Mouse (Mus musculus): ENCODE measurements at regions not wholly inside any gene's neighbourhood (a gene's known extent, or its start where the extent isn't known, plus 50 kb on each side); places are given as distances from the start of the nearest gene placed in this dataset.

DNA sequence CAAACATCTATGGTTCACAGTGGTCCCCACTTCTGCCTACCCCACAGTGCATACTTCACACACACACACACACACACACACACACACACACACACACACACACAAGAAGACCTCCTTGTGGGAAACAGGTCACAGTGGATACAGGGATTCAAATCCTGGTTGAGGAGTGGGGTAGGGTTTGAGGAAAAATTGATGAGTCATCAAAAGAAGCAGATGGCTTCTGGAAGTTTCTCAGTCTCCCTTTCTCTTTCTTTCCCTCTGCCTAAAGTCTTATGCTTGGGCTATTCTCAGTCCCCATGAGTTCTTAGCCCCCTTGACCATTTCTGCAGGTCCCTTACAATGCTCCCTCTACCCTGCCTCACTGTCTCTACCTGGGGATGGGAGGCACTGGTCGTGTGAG is 56.4 kb downstream of the Rassf10 start:
- no peak for DNase-seq (ENCODE audit: low spot score in 2 of 2)

DNA sequence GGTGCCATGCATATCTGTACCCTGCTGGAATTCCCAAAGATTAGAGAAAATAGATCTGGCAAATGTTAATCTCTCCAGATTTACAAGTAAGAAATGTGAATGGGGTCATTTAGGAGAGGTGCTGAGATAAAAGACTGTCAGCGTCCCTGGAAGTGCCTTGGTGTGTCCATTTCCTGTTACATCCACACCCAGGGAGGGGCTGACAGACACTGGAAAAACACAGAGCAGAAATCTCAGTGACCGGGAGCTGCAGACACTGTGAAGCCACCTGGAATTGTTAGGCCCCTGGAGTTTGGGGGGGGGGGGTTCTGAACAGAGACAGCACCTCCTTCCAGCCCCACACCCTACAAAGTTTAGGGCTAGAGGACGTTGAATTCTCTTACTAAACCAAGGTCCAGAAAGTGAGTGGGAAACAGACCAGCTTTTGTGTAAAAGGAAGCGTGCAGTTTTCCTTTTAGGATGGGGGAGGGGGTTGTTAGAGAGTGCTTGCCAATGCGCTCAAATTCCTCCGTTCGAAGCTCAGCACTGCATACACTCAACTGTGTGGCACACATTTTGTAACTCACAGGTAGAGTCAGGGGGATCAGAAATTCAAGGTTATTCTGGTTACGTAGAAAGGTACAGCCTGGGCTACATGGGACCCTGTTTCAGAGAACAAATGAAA is 63.5 kb downstream of the Rassf10 start:
- DNase-seq (ENCODE audit: low spot score in 2 of 2): peak in 1 of 2 experiments; percentile 10

DNA sequence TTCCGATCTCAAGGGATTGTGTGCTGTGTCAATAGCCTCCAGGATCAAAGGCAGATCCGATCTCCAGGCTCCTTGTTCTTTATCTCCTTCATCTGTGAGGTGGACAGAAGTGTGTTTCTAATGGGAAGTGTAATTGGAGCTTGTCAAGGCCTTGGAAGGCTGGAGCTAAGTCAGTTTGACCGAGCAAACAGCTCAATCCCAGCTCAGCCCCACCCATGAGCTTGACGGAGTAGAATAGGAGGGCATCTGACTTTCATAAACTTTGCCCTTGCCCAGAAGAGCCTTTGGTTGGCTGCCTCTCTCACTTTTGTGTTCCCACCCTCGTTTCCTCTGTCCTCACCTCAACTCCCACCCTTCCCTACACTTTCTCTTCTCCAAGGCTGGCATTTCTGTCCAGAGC is 67.7 kb downstream of the Rassf10 start:
- DNase-seq (ENCODE audit: low spot score in 2 of 2): no peak

DNA sequence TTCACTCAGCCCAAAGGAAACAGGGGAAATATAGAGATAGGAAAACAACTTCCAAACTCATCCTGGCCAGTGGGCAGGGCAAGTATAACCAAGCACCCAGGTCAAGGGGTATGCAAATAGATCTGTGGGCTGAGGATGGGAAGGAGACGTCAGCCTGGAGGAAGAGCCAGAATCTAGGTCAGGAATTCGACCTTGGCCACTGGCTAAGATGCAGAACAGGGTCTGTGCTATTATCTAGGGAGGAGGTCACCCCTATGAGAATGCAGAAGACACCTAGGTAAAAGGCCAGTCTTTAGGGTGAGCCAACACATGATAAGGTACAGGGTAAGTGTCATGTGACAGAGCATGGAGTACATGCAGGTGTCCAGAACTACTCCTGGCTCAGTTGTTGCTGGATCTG is 68.8 kb downstream of the Rassf10 start:
- no peak for DNase-seq (ENCODE audit: low spot score in 2 of 2)

DNA sequence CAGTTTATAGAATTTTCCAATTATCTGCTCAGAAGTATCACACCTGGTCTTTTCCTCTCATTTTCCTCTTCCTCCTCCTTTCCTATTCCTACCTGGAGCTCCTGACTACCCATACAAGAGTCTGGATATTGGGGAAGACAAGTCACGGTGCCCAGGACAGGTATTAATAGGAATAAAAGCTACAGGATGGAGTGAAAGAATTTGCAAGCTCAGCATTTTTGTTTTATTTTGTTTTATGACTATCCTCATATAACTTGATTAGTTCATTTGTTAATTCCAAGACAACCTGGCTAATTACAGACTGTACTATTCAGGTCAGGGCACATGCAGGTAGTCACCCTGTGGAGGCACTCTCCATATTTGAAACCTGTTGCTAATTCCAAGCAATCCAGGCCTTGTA is 72.0 kb downstream of the Rassf10 start:
- no peak for DNase-seq (ENCODE audit: low spot score in 2 of 2)

DNA sequence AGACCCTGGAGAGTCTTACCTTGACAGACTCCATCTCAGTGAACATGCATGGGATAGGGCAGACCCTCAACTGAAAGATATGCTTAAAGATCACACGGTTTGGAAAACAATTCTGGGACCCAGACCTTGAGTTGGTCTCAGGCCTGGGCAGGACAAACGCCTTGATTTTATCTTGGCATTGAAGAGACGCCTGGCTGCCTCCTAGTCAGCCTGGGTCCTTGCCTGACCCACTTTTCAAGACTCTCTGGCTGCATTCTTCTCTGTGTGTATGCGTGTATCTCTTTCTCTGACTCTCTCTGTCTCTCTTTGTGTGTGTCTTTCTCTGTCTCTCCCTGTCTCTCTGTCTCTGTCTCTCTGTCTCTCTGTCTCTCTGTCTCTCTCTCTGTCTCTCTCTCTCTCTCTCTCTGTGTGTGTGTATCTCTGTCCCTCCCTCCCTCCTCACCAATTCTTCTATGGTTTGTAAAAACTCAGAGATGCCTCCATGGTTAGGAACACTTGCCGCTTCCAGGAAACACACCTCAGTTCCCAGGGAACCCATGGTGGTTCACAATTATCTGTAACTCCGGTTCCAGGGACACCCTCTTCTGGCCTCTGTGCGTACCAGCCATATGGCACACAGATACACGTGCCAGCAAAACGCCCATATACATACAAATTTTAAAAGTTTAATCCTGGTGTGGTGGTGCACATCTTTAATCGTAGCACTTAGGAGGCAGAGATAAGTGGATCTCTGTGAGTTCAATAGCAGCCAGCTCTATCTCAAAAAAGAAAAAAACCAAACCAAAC is 72.7 kb downstream of the Rassf10 start:
- DNase-seq (ENCODE audit: low spot score in 2 of 2): no peak

DNA sequence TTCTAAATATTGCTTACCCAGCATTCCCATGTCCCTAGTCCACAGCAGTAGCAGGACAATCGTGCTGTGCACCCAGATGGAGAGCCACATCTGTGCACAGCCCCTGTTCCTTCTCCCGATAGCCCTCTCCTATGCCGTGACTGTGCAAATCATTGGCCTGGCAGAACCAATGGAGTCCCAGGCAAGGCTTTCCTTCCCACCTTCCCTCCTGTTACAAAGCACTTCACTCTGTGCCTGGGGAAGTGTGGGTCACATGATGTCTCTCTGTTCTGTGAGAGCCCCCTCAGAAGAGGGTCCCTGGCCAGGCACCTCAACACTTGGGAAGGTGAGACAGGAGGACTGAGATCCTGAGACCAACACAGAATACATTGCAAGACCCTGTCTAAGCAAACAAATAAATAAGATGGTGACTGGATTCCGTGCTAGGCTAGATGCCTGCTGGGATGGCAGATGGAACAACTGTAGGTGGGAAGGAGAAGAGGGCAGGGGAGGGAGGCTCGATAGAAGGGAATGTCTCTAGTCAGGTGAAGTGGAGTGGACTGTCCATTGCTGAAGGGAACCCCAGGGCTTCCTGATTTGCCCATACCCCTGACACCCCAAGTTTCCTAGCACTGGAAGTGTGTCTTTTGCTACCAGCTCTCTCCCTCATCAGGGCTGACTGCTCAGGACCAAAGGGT is 73.5 kb downstream of the Rassf10 start:
- DNase-seq (ENCODE audit: low spot score in 2 of 2): no peak

DNA sequence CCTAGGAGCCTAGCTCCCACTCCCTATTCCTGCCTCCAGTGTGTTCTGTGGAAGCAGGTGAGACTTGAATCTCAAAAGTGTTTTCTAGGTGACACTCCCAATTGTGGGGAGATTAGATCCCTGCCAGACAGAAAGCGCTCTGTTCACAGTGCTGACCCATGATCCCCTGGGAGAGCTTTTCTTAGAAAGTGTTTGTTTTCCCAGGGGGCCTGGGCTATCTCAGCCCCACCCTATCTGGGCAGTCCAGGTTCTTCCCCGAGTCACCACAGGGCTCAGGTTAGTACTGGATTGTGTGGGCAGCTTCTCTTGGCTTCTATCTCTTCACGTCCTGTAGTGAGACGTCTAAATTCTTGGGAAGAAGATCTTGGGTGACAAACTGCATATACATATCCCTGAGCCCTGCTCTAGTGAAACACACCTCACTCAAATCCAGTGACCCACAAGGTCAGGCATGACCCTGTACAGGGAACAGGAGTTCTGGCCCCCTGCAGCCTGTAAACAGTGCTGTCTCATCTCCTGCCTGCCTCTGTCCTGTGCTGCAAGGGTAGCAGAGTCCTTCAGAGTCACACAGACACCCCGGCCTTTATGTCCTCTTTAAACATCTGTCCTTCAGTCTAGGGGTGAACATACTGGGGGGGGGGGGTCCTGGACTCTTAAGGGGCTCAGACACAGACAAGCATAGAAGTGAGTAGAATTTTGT is 76.4 kb downstream of the Rassf10 start:
- DNase-seq (ENCODE audit: low spot score in 2 of 2): no peak

DNA sequence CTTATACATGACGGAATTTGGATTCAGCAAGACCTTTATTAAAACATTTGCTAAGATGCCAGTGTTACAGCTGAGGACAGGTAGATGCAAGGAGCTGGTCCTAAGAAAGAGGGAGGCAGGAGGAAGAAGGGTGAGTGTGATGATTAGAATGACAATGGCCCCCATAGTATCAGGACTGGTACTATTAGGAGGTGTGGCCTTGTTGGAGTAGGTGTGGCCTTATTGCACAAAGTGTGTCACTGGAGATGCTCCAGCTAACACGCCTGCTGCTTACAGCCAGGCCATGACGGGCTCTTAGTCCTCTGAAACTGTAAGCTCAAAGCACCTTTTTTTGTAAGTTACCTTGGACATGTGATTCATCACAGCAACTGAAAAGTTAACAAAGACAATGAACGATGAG is 82.0 kb downstream of the Rassf10 start:
- no peak for DNase-seq (ENCODE audit: low spot score in 2 of 2)

DNA sequence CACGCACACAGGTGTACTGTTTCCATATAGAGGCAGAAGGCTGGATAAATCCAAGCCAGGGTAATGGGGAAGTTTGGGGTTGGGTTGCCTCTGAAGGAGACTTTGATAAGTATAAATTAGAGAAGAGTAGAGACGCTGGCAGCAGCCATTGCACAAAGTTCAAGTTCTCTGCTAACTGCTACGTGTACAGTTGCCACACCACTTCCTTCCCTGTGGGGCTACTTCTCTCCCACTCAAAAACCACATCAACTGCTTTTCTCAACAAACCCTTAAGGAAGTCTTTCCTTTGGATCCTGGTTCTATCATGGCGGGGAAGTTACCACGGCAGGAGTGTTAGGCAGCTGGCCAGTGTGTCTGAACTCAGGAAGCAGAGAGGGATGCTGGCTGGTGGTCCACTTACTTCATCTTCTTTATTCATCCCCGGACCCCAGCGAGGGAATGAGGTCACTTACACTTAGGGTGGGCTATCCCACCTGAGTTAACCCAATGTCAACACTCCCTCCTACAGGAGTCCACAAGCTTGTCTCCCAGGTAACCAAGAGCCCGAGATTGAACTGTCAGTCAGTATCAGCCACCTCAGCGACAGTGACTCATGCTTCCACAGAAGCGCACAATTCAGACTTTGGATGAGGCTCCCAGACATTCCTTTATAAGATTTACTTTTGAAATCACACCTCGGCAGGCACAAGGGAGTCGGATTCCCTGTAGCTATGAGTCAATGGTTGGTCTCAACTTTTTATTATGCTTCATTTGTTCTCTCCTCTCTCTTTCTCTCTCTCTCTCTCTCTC is 84.3 kb downstream of the Rassf10 start:
- no peak for DNase-seq (ENCODE audit: low spot score in 2 of 2)

DNA sequence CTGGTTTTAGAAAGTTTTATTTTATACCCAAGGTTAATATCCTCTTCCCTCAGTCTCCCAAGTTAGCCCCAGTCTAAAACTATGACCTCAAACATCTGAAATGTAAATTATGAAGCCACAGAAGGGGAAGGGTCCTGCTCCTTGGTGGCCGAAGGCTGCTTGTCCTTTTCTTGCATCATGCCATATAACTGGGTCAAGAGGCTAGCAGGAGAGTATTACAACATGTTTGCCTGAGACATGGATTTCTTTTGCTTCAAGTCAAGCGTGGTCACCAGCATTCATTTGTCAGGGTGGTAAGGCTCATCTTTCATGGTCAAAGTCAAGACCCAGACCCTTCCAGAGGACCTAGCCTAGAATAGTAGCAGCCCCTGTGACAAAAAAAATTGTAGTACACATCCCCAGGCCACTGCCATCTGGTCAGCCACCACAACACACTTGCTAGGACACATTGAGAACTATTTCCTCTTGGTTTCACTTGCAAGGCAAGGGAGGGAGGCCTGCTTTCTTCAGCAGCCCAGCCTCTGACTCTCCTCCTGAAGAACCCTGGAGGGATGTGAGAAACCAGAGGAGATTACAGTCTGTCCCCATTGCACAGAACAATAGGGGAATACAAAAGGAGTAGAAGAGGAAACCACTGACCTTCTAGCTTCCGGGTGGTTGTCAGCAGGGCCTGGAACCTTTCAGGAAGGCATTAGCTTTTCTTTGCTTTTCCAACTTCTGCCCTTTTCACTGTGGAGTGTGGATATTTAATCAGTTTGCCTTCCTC is 85.3 kb downstream of the Rassf10 start:
- DNase-seq (ENCODE audit: low spot score in 2 of 2): no peak

DNA sequence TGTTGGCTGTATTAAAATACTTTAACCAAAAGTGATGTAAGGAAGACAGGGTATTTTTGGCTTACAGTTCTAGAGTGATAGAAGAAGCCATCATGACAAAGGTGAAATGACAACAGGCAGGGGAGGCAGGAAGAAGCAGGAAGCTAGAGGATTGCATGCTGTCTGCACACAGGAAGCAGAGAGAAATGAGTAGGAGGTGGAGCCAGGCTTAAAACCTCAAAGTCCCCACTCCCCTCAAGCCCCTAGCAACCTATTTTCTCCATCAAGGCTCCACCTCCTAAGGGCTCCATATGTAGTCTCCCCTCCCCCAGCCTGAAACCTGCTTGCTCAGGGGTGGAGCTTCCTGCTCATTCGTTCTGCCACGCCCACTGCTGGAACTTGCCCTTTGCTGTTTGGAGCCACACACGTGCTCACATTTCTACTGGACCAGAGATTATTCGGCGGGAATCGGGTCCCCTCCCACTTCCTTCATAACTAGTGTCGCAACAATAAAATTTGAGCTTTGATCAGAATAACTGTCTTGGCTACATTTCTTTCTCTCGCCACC is 91.9 kb downstream of the Rassf10 start:
- peak in 1 of 2 experiments; percentile 6 for DNase-seq (ENCODE audit: low spot score in 2 of 2)

DNA sequence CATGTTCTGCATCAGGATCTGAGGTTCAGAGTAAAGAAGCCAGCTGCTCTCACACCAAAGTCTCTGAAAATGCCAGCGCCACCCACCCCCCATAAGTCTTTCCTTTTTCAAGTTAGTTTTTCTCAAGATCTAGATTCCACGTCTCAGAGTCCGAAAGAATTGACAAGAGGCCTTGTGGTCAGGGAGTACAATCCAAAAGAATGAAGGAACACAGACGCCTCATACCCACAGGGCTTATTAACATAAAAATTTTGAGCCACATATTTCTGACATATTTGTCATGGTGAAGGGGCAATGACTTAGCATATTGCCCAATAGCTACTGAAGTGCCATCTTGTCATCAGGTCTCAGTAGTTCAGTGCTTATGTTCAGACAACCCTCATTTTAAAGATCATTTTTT is 92.6 kb downstream of the Rassf10 start:
- no peak for DNase-seq (ENCODE audit: low spot score in 2 of 2)

DNA sequence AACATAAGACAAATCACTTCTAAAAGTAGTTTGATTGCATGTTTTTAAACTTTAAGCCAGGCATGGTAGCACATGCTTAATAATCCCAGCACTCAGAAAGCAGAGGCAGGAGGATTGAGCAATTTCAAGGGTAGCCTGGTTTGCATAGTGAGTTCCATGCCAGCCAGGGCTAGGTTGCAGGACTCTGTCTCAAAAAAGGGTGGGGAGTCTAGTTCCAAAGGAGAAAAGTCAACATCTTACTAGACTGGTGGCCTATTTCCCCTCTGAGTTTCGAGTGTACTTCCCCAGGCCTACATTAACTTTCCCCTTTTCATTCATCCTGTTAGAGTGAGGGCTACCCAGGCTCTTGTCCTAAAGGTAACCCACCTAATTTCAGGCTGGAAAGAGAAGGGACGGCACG is 93.8 kb downstream of the Rassf10 start:
- no peak for DNase-seq (ENCODE audit: low spot score in 2 of 2)

DNA sequence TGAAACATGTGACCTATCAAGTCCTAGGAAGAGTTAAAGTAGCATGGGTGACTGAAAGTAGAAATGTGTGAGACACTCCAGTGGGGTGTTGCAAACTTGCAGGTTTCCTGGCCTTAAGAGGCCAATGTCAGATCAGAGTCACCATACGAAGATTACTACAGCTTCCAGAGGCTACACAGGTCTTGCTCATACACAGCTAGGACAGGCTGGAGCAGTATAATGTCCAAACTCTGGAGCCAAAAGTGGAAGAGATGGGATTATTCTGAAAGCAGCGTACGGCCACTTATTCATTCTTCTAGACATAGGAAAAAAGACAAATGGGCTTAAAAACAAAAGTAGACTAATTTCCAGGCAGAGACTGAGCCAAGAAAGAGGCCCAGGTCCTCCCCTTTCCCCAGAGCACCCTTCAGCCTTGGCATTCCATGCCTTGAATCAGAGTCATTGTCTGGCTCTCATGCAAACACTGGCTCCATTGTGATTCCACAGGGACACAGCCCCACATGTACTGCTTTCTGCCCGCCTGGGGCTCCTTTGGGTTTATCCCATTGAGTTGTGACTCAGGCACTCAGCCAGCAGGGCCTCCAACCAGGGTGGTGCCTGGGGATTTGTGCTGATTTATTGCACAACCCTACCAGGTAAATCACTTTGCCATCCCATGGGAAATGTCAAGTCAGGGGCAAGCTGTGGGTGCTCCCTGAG is 94.5 kb downstream of the Rassf10 start:
- peak in 1 of 2 experiments; percentile 9 for DNase-seq (ENCODE audit: low spot score in 2 of 2)

DNA sequence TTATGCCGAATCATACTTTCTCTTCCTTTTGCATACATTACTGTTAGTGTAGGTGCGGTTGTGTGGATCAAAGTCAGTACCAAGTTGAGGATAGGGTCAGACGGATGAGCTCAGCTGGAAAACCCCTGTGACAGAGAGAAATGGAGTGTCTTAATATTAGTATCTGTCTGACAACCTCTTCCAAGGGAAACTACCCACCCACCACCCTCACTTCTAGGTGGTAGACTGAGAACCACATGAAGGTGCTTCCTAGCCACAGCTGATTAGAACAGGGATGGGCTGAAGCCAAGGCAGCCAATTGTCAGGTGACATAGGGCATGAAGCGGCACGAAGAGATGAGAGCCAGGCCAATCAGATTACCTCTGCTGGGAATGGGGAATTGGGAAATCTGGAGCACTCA is 95.7 kb downstream of the Rassf10 start:
- no peak for DNase-seq (ENCODE audit: low spot score in 2 of 2)

DNA sequence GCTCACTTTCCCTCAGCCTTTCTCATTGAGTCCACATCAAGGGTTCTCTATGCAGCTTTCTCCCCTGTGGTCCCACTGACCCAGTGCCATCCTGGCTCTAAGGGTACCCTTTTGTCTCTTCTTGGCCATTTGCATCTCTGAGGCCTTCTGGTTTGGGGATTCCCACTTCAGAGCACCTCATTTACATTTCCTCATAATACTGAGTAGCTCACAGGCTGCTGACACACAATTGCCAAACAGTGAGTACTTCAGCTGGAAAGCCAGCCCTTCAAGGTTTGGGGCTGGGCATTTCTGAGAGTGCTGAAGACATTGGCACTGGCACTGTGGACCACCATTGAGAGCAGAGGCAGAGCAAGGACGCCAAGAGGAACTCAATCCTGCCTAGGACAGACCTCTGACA is 99.2 kb downstream of the Rassf10 start:
- no peak for DNase-seq (ENCODE audit: low spot score in 2 of 2)

DNA sequence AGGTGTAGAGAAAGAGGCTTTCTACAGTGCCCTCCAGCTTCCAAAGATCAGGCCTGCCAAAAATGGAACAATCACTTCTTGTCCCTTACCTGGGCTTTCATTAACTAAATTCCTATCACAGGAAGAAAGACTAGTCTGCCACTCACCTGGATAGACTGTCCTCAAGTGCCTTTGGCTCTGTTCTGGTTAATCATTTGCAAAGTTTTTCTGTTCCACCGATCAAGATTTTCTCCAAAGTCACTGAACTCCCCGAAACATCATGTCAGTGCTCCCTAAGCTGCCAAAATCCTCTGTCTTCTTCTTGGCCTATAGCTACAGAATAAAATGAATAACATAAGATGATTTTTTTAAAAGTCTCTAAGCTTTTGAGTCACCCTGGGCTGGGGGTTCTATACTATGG is 102.7 kb downstream of the Rassf10 start:
- no peak for DNase-seq (ENCODE audit: low spot score in 2 of 2)

DNA sequence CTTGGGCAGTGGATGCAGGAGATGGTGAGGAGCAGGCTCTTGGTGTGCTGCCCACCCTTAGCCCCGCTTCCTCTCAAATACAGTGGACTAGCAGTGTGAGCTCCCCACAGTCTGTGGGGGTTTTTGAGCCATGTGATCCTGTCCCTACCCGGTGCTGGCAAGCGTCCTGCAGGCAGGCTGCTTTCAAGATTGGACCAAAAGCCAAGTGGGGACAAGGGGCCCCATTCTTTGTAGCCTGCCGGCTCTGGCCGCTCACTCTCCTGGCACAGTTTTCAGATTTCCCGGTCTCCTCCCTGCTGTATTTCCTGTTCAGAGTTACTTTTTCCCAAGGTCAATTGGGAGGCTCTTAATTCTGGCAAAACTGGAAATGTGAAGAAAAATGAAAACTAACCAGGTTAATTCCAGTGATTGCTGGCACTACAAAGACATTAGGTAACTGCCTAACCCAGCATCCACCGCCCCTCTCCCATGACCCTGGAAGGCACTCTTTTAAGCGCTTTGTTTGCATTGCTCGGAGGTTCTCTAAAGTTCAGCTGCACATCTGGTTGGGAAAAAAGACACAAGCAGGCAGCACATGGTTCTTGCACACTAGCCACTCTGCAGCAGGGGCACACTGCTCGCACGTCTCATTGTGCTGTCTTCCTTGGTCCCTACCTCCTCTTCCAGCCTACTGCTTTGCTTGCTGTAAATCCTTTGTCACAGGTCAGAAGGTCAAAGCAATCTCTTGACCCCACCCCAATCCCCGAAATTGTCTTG is 105.6 kb downstream of the Rassf10 start:
- peak; percentile 68 to 80 for DNase-seq (ENCODE audit: low spot score in 2 of 2)

All from heart, adult 9 months (tissue).